Mouse (Mus musculus) liver, embryonic 14.5 days (tissue): ENCODE measurements around the gene Asxl1. TPM values are rescaled to one million over a fixed set of nuclear protein-coding genes. Genes with fewer than 3 reads are reported as not detected.

Source experiments
- ATAC-seq: fragments of 200-750 bp; cut with Nextera tagmentation; 2 replicates; pipeline ENCODE4 v1.8.0; 2017; ENCODE audit warnings: moderate number of reproducible peaks, mild to moderate bottlenecking, moderate library complexity; ENCODE audit not compliant: insufficient read depth
- DNase-seq, 3 experiments: peaks; one replicate each; pipeline ENCODE4 v3.0.0-alpha.2; 2012 to 2013; ENCODE audit warnings: low read depth in 3 of 3, low spot score in 3 of 3
- H3K27ac ChIP-seq: fragments of 300-500 bp; sonication (generic); 2 replicates; pipeline ENCODE4 v1.5.1; 2014; ENCODE audit warnings: moderate library complexity, mild to moderate bottlenecking, control low read depth, inconsistent platforms
- H3K27me3 ChIP-seq: fragments of 300-500 bp; sonication (generic); 2 replicates; pipeline ENCODE4 v1.6.1; 2014; ENCODE audit warnings: mild to moderate bottlenecking, low read length, moderate library complexity; ENCODE audit not compliant: control insufficient read depth, insufficient read depth
- H3K36me3 ChIP-seq: fragments of 300-500 bp; sonication (generic); replicated peaks from 2 replicates; pipeline ENCODE4 v1.6.1; 2014; ENCODE audit warnings: low read depth; ENCODE audit not compliant: control insufficient read depth, insufficient read depth
- H3K4me1 ChIP-seq, 2 experiments: fragments of 200-500 bp in 1 of 2; fragments of 300-500 bp in 1 of 2; sonication (generic) in 1 of 2; replicated peaks; 2 replicates each; pipeline ENCODE4 v1.6.1; 2012 to 2014; ENCODE audit warnings: antibody characterized with exemption in 1 of 2, inconsistent platforms in 1 of 2, low read length in 1 of 2; ENCODE audit not compliant: control insufficient read depth in 2 of 2, insufficient read depth in 2 of 2
- H3K4me2 ChIP-seq: fragments of 300-500 bp; sonication (generic); 2 replicates; pipeline ENCODE4 v1.6.1; 2014; ENCODE audit warnings: low read depth, mild to moderate bottlenecking, control low read depth, moderate library complexity
- H3K4me3 ChIP-seq, 2 experiments: fragments of 200-500 bp in 1 of 2; fragments of 300-500 bp in 1 of 2; sonication (generic) in 1 of 2; 2 replicates each; pipeline ENCODE4 v1.5.1; 2012 to 2014; ENCODE audit warnings: low read depth in 2 of 2, low read length in 2 of 2, mild to moderate bottlenecking in 2 of 2, control low read depth in 1 of 2, inconsistent platforms in 1 of 2, moderate library complexity in 1 of 2; ENCODE audit not compliant: insufficient read depth in 1 of 2
- H3K9ac ChIP-seq: fragments of 300-500 bp; sonication (generic); replicated peaks from 2 replicates; pipeline ENCODE4 v1.6.1; 2014; ENCODE audit warnings: mild to moderate bottlenecking, control low read depth, moderate library complexity
- H3K9me3 ChIP-seq: fragments of 300-500 bp; sonication (generic); 2 replicates; pipeline ENCODE4 v1.6.1; 2016; ENCODE audit warnings: low read length, mixed read lengths; ENCODE audit not compliant: control insufficient read depth
- CTCF ChIP-seq: IDR thresholded peaks from 2 replicates; pipeline ENCODE4 v1.5.1; 2016; ENCODE audit warnings: antibody characterized with exemption, low read depth, control low read depth
- EP300 ChIP-seq: IDR thresholded peaks from 2 replicates; pipeline ENCODE4 v1.6.1; 2016; ENCODE audit warnings: antibody characterized with exemption, low read depth
- WGBS: fragments of 180-500 bp; shearing (Covaris S2); extraction: QIAGEN DNeasy Blood & Tissue Kit; methylation state at CpG from one replicate; pipeline ENCODE4 v1.1.7; 2014; ENCODE audit not compliant: insufficient replicate concordance; 5-methylcytosine and 5-hydroxymethylcytosine counted together
- polyA plus RNA-seq, 2 experiments: library from polyadenylated mRNA; depleted of rRNA in 1 of 2; stranded (reverse) in 1 of 2; unstranded in 1 of 2; fragments of >200 nt; fragmentation: Nextera tagmentation in 1 of 2; extraction: Ambion mirVana in 1 of 2; gene quantifications; 2 replicates each; pipeline versions ENCODE4 v1.2.1 to v1.2.3; 2012 to 2014

The Asxl1 gene
- polyA plus RNA-seq, 2 experiments, result 6.5 to 7.7 TPM

DNA sequence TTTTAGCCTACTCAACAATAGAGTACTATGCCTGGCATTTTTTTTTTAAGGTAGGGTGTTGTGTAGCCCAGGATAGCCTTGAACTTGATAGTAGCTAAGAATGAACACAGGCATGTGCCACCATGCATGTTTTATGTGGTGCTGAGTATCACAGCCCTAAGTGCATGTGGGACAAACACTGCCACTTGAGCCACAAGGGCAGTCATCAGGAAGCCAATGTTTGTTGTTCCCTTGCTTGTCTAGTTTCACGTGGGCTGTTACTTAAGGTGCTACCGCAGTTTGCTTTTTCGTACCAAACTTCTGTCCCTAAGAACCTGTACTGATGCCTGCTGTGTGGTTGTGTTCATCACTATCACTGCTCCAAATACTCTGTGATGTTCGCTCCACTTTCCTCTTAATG lies 27.2 kb upstream of the Asxl1 start:
- no peak overlapping the region for H3K9ac ChIP-seq
- no peak overlapping the region for H3K27ac ChIP-seq
- H3K36me3 ChIP-seq, result peaks cover 5% of the 10 kb centered on the region
- no peak for TF ChIP-seq EP300
- DNase-seq, result no peak
- WGBS, result 82% methylated on average over 4 of the region's 4 CpGs
- H3K9me3 ChIP-seq, result no peaks in the 10 kb centered on the region
- ATAC-seq, result no peak
- H3K27me3 ChIP-seq, result no peaks in the 10 kb centered on the region
- peaks cover 0 to 4% of the 10 kb centered on the region in 2 experiments; a peak in 1 of 4 replicates for H3K4me1 ChIP-seq
- H3K4me2 ChIP-seq, result no peak overlapping the region
- H3K4me3 ChIP-seq, result no peak overlapping the region

DNA sequence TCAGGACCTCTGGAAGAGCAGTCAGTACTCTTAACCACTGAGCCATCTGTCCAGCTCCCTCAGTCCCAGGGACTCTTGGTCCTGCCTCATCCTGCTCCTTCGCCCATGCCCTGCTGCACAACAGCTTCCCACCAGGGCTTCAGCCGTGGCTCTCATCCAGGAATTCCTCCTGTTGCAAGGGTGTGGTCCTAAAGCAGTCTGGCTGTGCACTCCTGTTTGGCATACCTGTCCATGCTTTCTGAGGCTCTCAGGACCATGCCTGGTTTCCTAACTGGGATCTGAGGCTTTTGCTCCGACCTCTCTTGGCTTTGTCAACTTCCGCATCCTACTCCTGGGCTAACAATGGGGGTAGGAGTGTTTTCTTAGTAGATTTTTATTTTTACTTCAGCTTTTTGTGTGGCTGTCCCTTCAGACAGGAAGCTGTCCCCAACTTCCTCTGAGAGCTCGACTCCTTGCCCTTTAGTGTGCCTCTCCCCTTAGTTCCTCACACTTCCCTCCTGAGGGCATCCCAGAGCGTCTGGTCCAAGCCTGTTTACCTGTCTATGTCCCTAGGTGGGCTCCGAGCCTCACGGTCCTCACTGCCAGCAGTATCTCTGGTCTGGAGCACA lies 26.5 kb upstream of the Asxl1 start:
- no peak overlapping the region for H3K27ac ChIP-seq
- DNase-seq, result no peak
- H3K9me3 ChIP-seq, result no peaks in the 10 kb centered on the region
- TF ChIP-seq EP300 (no peak), CTCF (no peak)
- peaks cover 7% of the 10 kb centered on the region for H3K36me3 ChIP-seq
- H3K9ac ChIP-seq, result no peak overlapping the region
- no peaks in the 10 kb centered on the region for H3K27me3 ChIP-seq
- peaks cover 0 to 4% of the 10 kb centered on the region in 2 experiments; a peak in 1 of 4 replicates for H3K4me1 ChIP-seq
- H3K4me2 ChIP-seq, result no peak overlapping the region
- no peak for ATAC-seq
- 45% methylated on average over 8 of the region's 8 CpGs for WGBS
- H3K4me3 ChIP-seq, result no peak overlapping the region

DNA sequence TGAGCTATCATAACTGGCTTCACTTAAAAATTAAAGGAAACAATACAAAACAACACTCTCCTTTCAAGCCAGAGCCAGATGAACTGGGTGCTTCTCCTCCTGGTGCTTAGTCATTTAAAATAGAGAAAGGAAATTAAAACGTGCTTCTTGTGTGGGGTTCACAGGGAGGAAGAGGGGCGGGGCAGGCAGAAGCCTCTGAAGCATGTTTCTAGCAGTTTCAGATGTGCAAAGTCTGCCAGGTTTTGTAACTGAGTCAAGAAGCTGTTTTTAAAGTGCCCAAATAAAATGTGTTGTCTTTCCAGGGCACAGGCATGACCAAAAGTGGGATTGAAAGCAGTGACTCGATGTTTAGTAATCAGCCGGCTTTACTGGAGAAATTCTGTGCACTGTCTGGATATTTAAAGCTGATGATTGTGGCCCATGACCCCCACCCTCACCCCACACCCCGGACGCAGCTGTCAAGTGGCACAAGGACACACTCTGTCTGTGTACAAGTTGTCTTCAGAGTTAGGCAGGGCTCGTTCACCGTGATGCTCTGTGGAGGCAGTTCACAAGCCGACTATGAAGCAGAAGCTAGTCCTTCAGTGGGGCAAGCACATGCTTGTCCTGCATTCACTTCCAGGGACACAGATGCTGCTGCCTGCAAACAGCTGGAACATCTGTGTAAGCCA lies 19.8 kb upstream of the Asxl1 start:
- no peak overlapping the region for H3K4me2 ChIP-seq
- no peak overlapping the region for H3K27ac ChIP-seq
- no peak overlapping the region for H3K9ac ChIP-seq
- H3K4me1 ChIP-seq, result no peaks in the 10 kb centered on the region
- 77% methylated on average over 9 of the region's 9 CpGs for WGBS
- DNase-seq (no peak), ATAC-seq (no peak)
- TF ChIP-seq EP300, result no peak
- TF ChIP-seq CTCF, result no peak
- no peaks in the 10 kb centered on the region for H3K9me3 ChIP-seq
- H3K36me3 ChIP-seq, result peaks cover 7% of the 10 kb centered on the region
- no peaks in the 10 kb centered on the region for H3K27me3 ChIP-seq
- no peak overlapping the region for H3K4me3 ChIP-seq

DNA sequence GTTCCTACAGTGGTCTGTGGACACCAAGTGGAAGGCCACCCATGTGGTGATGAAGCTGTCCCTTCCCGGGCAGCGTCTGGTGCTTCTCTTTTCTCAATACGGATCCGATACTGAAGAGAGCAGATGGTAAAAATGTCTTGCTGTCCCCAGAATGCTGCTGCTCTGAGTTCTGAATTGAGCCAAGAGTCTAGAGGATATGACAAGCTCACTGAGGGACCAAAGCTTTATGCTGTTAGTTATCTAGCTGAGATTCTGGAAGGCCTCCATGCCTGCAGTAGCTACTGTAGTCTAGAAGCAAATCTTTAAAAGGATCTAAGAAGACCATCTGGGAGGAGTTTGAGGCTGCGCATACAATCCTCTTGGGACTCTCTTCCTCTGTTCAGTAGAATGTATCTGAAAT lies 13.4 kb upstream of the Asxl1 start:
- TF ChIP-seq EP300 (no peak), CTCF (no peak)
- DNase-seq (no peak), ATAC-seq (no peak)
- H3K4me2 ChIP-seq, result no peak overlapping the region
- WGBS, result 94% methylated on average over 5 of the region's 5 CpGs
- no peak overlapping the region for H3K27ac ChIP-seq
- H3K9ac ChIP-seq, result no peak overlapping the region
- H3K36me3 ChIP-seq, result no peaks in the 10 kb centered on the region
- H3K4me1 ChIP-seq, result peaks cover 3 to 22% of the 10 kb centered on the region in 2 experiments; a peak in 3 of 4 replicates
- no peak overlapping the region for H3K4me3 ChIP-seq
- no peaks in the 10 kb centered on the region for H3K9me3 ChIP-seq
- no peaks in the 10 kb centered on the region for H3K27me3 ChIP-seq

DNA sequence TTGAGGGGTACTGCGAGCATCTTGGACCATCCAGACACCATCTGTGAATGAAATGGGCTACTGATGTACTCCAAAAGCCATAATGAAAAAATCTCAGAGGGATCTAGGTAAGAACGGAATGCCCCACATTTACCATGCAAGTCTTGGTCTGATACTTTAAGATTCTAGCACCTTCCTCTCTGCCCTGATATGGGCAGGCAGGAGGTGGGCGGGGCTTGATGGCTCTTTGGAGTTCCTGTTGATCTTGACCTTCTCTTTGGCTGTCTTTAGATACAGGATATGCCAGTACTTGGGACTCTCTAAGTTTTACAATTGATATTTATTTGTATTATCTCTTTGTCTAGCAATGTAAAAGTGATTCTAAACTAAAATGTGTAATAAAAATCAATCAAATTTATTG lies 12.6 kb upstream of the Asxl1 start:
- Histone ChIP-seq H3K36me3 (no peaks in the 10 kb centered on the region), H3K27ac (no peak overlapping the region), H3K4me3 (no peak overlapping the region), H3K27me3 (no peaks in the 10 kb centered on the region), H3K9ac (no peak overlapping the region), H3K9me3 (no peaks in the 10 kb centered on the region), H3K4me2 (no peak overlapping the region), H3K4me1 (peaks cover 3 to 29% of the 10 kb centered on the region in 2 experiments; a peak in 3 of 4 replicates)
- ATAC-seq (no peak), DNase-seq (peak in 1 of 3 experiments; percentile 17)
- 69% methylated on average over 3 of the region's 3 CpGs for WGBS
- TF ChIP-seq CTCF, result no peak
- no peak for TF ChIP-seq EP300
